Mouse (Mus musculus) forelimb bud, embryonic 11.5 days (tissue): ENCODE measurements around the gene Col4a2.
"Not testable (repeated sequence)": the region's sequence is repeated elsewhere in the genome, so short reads cannot be mapped to it uniquely, and the experiment has no call there.

Experiments
- DNase-seq: peaks from one replicate; pipeline ENCODE4 v3.0.0-alpha.2; 2012; ENCODE audit warnings: low read depth, low spot score

Gene Col4a2

GRCm38 (mm10) chr8:11482537-11482936 lies 169.9 kb downstream of the Col4a2 start:
- no peak for DNase-seq

- DNase-seq, result peak; percentile 71
These were observed 173.5 kb downstream of the Col4a2 start for GRCm38 (mm10) chr8:11486142-11486541.

- no peak for DNase-seq
These were observed 174.6 kb downstream of the Col4a2 start for GRCm38 (mm10) chr8:11487229-11487628.

- DNase-seq, result not testable (repeated sequence)
These were observed 179.7 kb downstream of the Col4a2 start for GRCm38 (mm10) chr8:11492340-11492739.

- DNase-seq, result peak; percentile 83
These were observed 184.7 kb downstream of the Col4a2 start, which contains the start of gene Naxd for GRCm38 (mm10) chr8:11497017-11497990. TSS of gene Naxd (plus strand) at chr8:11497506.

GRCm38 (mm10) chr8:11498281-11498680 lies 185.7 kb downstream of the Col4a2 start:
- DNase-seq, result no peak
